17 mouse cellular contexts compared by ENCODE assay signal in the genomic region with DNA sequence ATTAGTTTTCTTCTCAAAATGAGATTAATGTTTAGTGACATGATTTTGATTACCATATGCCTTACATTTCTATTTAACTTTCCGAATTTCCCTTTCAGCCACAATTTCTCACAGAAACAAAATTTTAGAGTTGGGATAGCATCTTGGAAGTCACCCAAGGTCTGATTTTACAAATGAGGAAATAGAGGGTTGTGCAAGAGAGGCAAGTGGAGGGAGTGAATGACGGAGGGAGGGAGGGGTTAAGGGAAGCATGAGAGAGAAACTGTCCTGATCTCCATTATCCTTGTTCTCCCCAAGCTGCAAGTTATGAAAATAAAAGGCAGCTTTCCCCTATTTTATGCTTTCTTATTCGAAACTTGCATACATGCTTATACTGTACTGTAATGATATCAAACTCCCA.
"Had no signal": no experiment of that assay in that cellular context is flagged by ENCODE, and none has a peak within 500 bp of the region (broad histone marks: within the 10 kb centered on the region; RNA-seq: fewer than 3 reads in every experiment).

No protein-coding gene starts in this region.

- H3K36me3 ChIP-seq: liver, embryonic 13.5 days; lung, embryonic 15.5 days; midbrain, embryonic 12.5 days; midbrain, embryonic 15.5 days; neural tube, embryonic 12.5 days; neural tube, embryonic 15.5 days had no signal

- H3K27ac ChIP-seq: liver, embryonic 13.5 days; lung, embryonic 15.5 days; midbrain, embryonic 12.5 days; midbrain, embryonic 15.5 days; neural tube, embryonic 12.5 days; neural tube, embryonic 15.5 days; stomach, postnatal 0 days had no signal

- H3K4me1 ChIP-seq: liver, embryonic 13.5 days; lung, embryonic 15.5 days; midbrain, embryonic 12.5 days; midbrain, embryonic 15.5 days; neural tube, embryonic 12.5 days; neural tube, embryonic 15.5 days had no signal

- H3K9ac ChIP-seq: liver, embryonic 13.5 days; lung, embryonic 15.5 days; midbrain, embryonic 12.5 days; midbrain, embryonic 15.5 days; neural tube, embryonic 12.5 days; neural tube, embryonic 15.5 days had no signal

- ATAC-seq: midbrain, embryonic 15.5 days had no signal

- H3K9me3 ChIP-seq: liver, embryonic 13.5 days; lung, embryonic 15.5 days; midbrain, embryonic 12.5 days; midbrain, embryonic 15.5 days; neural tube, embryonic 12.5 days; neural tube, embryonic 15.5 days had no signal

- H3K27me3 ChIP-seq: liver, embryonic 13.5 days; lung, embryonic 15.5 days; midbrain, embryonic 12.5 days; midbrain, embryonic 15.5 days; neural tube, embryonic 12.5 days; neural tube, embryonic 15.5 days had no signal

- DNase-seq: kidney, adult 18-20 months; kidney, adult 9 months; kidney, postnatal 14 days; kidney, postnatal 4 days; liver, embryonic 13.5 days; right cerebral cortex, adult 18-20 months; right cerebral cortex, postnatal 14 days; right cerebral cortex, postnatal 4 days; thymus, adult 2 months; thymus, postnatal 14 days; thymus, postnatal 4 days had no signal

- H3K4me2 ChIP-seq: liver, embryonic 13.5 days; lung, embryonic 15.5 days; midbrain, embryonic 12.5 days; midbrain, embryonic 15.5 days; neural tube, embryonic 12.5 days; neural tube, embryonic 15.5 days had no signal

- H3K4me3 ChIP-seq: liver, embryonic 13.5 days; lung, embryonic 15.5 days; midbrain, embryonic 12.5 days; midbrain, embryonic 15.5 days; neural tube, embryonic 12.5 days; neural tube, embryonic 15.5 days had no signal
